Mouse (Mus musculus) embryonic fibroblast, embryonic 13.5 days (primary cell): ENCODE results near the gene Fhod1.

Experiments used
- CTCF ChIP-seq: IDR thresholded peaks from 2 replicates; pipeline ENCODE4 v1.5.1; 2011; ENCODE audit warnings: mild to moderate bottlenecking, control low read depth, low read length, moderate library complexity, borderline replicate concordance; ENCODE audit not compliant: insufficient read depth
- POLR2A ChIP-seq: IDR thresholded peaks from 2 replicates; pipeline ENCODE4 v1.6.1; 2011; ENCODE audit warnings: low read depth, mild to moderate bottlenecking, control low read depth, low read length, moderate library complexity

GRCm38 (mm10) chr8:105306146-105306691 is 41.5 kb downstream of the Fhod1 start:
- TF ChIP-seq CTCF: no peak
- no peak for TF ChIP-seq POLR2A
